Mouse (Mus musculus): Measurements from ENCODE around the gene Srp54c. TPM values are rescaled to one million over a fixed set of nuclear protein-coding genes. Genes with fewer than 3 reads are reported as not detected.

Srp54c gene
- polyA plus RNA-seq, 1 experiment from 2014 or later, result 81.4 TPM

Other genes with a start within 250 kb of the Srp54c start
- not detected in 2 replicates for gene Gm20403, start 243.6 kb upstream of the Srp54c start, polyA plus RNA-seq (2016; fragmentation: Nextera tagmentation; extraction: Ambion mirVana)
- 28.6 and 33.5 TPM in 2 replicates for gene Baz1a, start 215.8 kb upstream of the Srp54c start, polyA plus RNA-seq (2016; fragmentation: Nextera tagmentation; extraction: Ambion mirVana)
- gene 2700097O09Rik, start 150.1 kb upstream of the Srp54c start, polyA plus RNA-seq (2016; fragmentation: Nextera tagmentation; extraction: Ambion mirVana), result 32.5 and 34.2 TPM in 2 replicates
- gene Srp54a, start 149.9 kb upstream of the Srp54c start, polyA plus RNA-seq (2016; fragmentation: Nextera tagmentation; extraction: Ambion mirVana), result 157 and 175 TPM in 2 replicates
- gene Fam177a, start 105.7 kb upstream of the Srp54c start, polyA plus RNA-seq (2016; fragmentation: Nextera tagmentation; extraction: Ambion mirVana), result 22.3 and 28.5 TPM in 2 replicates
- gene Srp54b, start 75.1 kb upstream of the Srp54c start, polyA plus RNA-seq (2016; fragmentation: Nextera tagmentation; extraction: Ambion mirVana), result 58.2 and 65.5 TPM in 2 replicates
- gene 1700047I17Rik2, start 30.6 kb upstream of the Srp54c start, polyA plus RNA-seq (2016; fragmentation: Nextera tagmentation; extraction: Ambion mirVana), result 2.5 TPM in 1 of 2 replicates, not detected in the other
- gene 1110008L16Rik, start 69.4 kb downstream of the Srp54c start, polyA plus RNA-seq (2016; fragmentation: Nextera tagmentation; extraction: Ambion mirVana), result 10.0 and 12.5 TPM in 2 replicates
- 29.6 and 30.5 TPM in 2 replicates for gene Ppp2r3c, start 72.8 kb downstream of the Srp54c start, polyA plus RNA-seq (2016; fragmentation: Nextera tagmentation; extraction: Ambion mirVana)
- gene Psma6, start 154.1 kb downstream of the Srp54c start, polyA plus RNA-seq (2016; fragmentation: Nextera tagmentation; extraction: Ambion mirVana), result 417 and 431 TPM in 2 replicates

All from neural tube, embryonic 12.5 days (tissue).